Mouse (Mus musculus) c-Kit-positive CD71-negative TER-119-negative erythroid progenitor cells, embryonic 14.5 days (primary cell): ENCODE results near the gene Fbxo11.
"Not testable (repeated sequence)": the region's sequence is repeated elsewhere in the genome, so short reads cannot be mapped to it uniquely, and the experiment has no call there.

Experiments used
- DNase-seq: peaks from one replicate; pipeline ENCODE4 v3.0.0-alpha.2; 2013; ENCODE audit warnings: low read depth

Gene Fbxo11

DNA sequence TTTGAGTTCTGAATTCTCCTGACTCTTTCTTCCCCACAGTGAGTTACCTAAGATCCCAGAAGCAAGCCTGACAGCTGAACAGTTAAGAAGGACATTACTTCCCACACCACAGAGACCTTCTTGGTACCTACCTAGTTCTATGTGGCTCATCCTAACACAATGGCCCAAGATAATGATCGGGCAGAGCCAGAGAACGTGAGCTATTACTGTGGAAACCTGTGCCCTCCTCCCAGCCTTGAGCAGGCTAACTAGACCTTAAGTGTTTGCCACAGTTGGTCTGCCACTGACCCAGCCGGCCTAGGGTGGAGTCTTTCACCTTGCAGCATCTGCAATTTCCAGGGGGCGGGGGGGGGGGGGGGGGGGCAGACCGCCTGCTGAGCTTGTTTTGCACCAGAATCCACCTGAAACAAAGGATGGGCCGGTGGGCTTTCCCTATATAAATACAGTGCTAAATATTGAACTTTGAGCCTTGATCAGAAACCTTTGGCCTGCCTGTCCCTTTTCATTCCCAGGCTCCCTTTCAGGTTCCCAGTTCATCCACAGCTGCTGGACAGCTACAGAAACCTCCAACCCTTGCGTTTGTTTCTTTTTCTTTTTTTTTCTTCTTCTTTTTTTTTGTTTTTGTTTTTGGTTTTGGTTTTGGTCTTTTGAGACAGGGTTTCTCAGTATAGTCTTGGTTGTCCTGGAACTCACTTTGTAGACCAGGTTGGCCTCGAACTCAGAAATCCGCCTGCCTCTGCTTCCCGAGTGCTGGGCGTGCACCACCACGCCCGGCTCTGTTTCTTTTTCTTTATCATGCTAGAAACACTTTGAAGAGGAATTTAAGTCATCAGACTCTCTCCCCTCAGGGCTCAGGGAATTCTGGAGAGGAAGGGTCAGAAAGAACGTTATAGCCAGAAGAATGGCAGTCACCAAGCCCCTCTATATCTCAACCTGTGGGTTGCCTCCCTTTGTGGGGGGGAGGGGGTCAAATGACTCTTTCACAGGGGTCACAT, 101.7 kb downstream of the Fbxo11 start:
- no peak for DNase-seq

- not testable (repeated sequence) for DNase-seq
These were observed 105.2 kb downstream of the Fbxo11 start for GRCm38 (mm10) chr17:87959931-87960330.

- not testable (repeated sequence) for DNase-seq
These were observed 105.7 kb downstream of the Fbxo11 start for GRCm38 (mm10) chr17:87959406-87959805.

DNA sequence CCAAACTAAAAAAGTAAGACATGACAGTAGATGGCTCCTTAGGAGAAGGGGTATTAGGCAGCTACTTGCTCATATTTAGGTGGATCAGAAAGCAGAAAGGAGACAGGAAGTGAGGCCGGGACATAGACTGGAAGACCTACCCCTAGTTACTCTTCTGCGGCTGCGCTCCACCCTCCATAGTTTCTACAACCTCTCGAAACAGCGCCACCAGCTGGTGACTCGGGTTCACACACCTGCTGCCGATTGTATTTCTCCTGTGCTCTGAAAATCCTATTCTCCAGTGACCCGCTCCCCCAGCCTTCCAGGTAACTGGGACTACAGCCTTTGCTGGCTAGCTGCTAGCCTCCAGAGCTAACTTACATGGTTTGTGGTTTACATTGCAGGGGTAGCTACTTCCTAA, 106.8 kb downstream of the Fbxo11 start:
- DNase-seq: no peak

- DNase-seq: no peak
These were observed 107.8 kb downstream of the Fbxo11 start for GRCm38 (mm10) chr17:87957096-87957840.

DNA sequence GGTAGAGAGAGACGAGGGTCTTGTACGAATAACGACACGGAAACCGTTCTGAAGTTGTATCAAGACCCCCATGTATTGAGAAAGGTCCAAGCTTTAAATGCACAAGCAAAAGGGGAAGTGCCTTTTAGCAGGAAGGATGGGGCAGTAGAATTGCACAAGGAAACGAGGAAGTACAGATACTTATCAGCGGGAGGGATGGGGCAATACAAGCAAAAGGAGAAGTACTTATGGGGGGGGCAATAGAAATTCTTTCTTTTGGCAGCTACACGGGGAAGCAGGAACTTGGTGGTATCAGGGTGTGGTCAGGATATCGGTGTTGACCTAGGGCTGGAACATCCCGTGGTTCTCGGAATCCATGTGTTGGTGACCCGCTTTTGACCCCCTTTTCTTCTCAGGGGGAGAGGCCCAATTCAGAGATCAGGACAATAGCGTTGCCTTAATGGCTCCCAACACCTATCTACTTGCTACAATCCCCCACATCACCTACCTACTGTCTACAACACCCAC, 110.4 kb downstream of the Fbxo11 start:
- DNase-seq: not testable (repeated sequence)

- peak; percentile 50 for DNase-seq
These were observed 116.0 kb downstream of the Fbxo11 start for GRCm38 (mm10) chr17:87948965-87949584.
